Mouse (Mus musculus) lung, adult 18-20 months (tissue): Measurements from ENCODE around the gene Col5a1.

Source experiments
- DNase-seq, 2 experiments: peaks; one replicate each; pipeline ENCODE4 v3.0.0; 2022; ENCODE audit warnings: mixed read lengths in 2 of 2

Col5a1 gene

GRCm38 (mm10) chr2:27976512-27976911, 90.3 kb downstream of the Col5a1 start:
- no peak for DNase-seq

GRCm38 (mm10) chr2:27981066-27981465, 94.8 kb downstream of the Col5a1 start:
- DNase-seq = no peak

GRCm38 (mm10) chr2:27981621-27982535, 95.7 kb downstream of the Col5a1 start:
- DNase-seq = no peak

GRCm38 (mm10) chr2:27983093-27983492, 96.9 kb downstream of the Col5a1 start:
- DNase-seq = no peak

GRCm38 (mm10) chr2:27983884-27984283, 97.7 kb downstream of the Col5a1 start:
- DNase-seq = no peak

- DNase-seq = no peak
Observed at GRCm38 (mm10) chr2:27986751-27987150, 100.5 kb downstream of the Col5a1 start.

- no peak for DNase-seq
Observed at GRCm38 (mm10) chr2:27990430-27991211, 104.4 kb downstream of the Col5a1 start.

- no peak for DNase-seq
Observed at GRCm38 (mm10) chr2:27993416-27993815, 107.2 kb downstream of the Col5a1 start.

GRCm38 (mm10) chr2:27999996-28000583, 113.9 kb downstream of the Col5a1 start:
- DNase-seq = no peak

- DNase-seq = no peak
Observed at GRCm38 (mm10) chr2:28000660-28001059, 114.4 kb downstream of the Col5a1 start.

- DNase-seq = no peak
Observed at GRCm38 (mm10) chr2:28001206-28001605, 115.0 kb downstream of the Col5a1 start.

- no peak for DNase-seq
Observed at GRCm38 (mm10) chr2:28005187-28005586, 119.0 kb downstream of the Col5a1 start.

GRCm38 (mm10) chr2:28008261-28008660, 122.0 kb downstream of the Col5a1 start:
- no peak for DNase-seq

GRCm38 (mm10) chr2:28012367-28012766, 126.1 kb downstream of the Col5a1 start:
- no peak for DNase-seq

GRCm38 (mm10) chr2:28014778-28015177, 128.6 kb downstream of the Col5a1 start:
- DNase-seq = no peak

- no peak for DNase-seq
Observed at GRCm38 (mm10) chr2:28024416-28024815, 138.2 kb downstream of the Col5a1 start.

GRCm38 (mm10) chr2:28025776-28026175, 139.6 kb downstream of the Col5a1 start:
- no peak for DNase-seq

GRCm38 (mm10) chr2:28031860-28032259, 145.6 kb downstream of the Col5a1 start:
- DNase-seq = no peak

- no peak for DNase-seq
Observed at GRCm38 (mm10) chr2:28032469-28032868, 146.2 kb downstream of the Col5a1 start.

GRCm38 (mm10) chr2:28034011-28034710, 147.9 kb downstream of the Col5a1 start:
- no peak for DNase-seq

- no peak for DNase-seq
Observed at GRCm38 (mm10) chr2:28036788-28037187, 150.6 kb downstream of the Col5a1 start.

- peak; percentile 54 to 64 for DNase-seq
Observed at GRCm38 (mm10) chr2:28037505-28038390, 151.5 kb downstream of the Col5a1 start.
